Mouse (Mus musculus) embryonic facial prominence, embryonic 10.5 days (tissue): ENCODE results near the gene Rars2. TPM values are rescaled to one million over a fixed set of nuclear protein-coding genes. Genes with fewer than 3 reads are reported as not detected.

Experiments
- DNase-seq: peaks from one replicate; pipeline ENCODE4 v3.0.0-alpha.2; 2017; ENCODE audit warnings: low spot score
- H3K27ac ChIP-seq: fragments of 300-500 bp; sonication (generic); replicated peaks from 2 replicates; pipeline ENCODE4 v1.5.1; 2016; ENCODE audit warnings: mild to moderate bottlenecking
- H3K27me3 ChIP-seq: fragments of 300-500 bp; sonication (generic); replicated peaks from 2 replicates; pipeline ENCODE4 v1.6.1; 2016; ENCODE audit warnings: low read depth, mild to moderate bottlenecking; ENCODE audit not compliant: poor library complexity, severe bottlenecking
- H3K36me3 ChIP-seq: fragments of 300-500 bp; sonication (generic); replicated peaks from 2 replicates; pipeline ENCODE4 v1.6.1; 2016; ENCODE audit warnings: mild to moderate bottlenecking, moderate library complexity
- H3K4me1 ChIP-seq: fragments of 300-500 bp; sonication (generic); 2 replicates; pipeline ENCODE4 v1.6.1; 2016
- H3K4me3 ChIP-seq: fragments of 300-500 bp; sonication (generic); 2 replicates; pipeline ENCODE4 v1.5.1; 2016; ENCODE audit warnings: mild to moderate bottlenecking, moderate library complexity
- H3K9me3 ChIP-seq: fragments of 300-500 bp; sonication (generic); 2 replicates; pipeline ENCODE4 v1.6.1; 2016; ENCODE audit warnings: mild to moderate bottlenecking
- WGBS: fragments of 180-500 bp; shearing (Covaris S2); methylation state at CpG from one replicate; pipeline ENCODE4 v1.1.7; 2016; 5-methylcytosine and 5-hydroxymethylcytosine counted together
- polyA plus RNA-seq: library from polyadenylated mRNA; unstranded; fragments of >200 nt; fragmentation: Nextera tagmentation; extraction: Ambion mirVana; gene quantifications from 2 replicates; pipeline ENCODE4 v1.2.1, GENCODE M21; 2016

Gene Rars2
- polyA plus RNA-seq, 1 experiment from 2014 or later, result 78.1 TPM

DNA sequence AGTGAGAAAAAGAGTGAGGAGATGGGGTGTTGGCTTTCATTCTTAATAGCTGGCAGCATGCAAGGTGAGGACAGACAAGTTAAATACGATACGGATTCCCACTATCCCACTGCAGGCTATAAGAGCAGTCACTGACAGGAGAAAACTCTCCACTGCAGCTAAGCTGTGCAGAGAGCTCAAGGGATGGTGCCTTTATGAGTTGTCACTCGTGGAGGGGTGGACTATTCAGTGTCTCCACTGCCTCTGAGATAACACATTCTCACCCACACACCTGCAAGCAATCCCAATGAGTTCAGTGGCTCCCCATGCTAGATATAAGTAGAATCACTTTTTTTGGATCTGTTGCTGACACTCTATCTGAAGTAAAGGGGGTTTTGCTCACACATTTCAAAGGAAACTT lies 93.4 kb downstream of the Rars2 start:
- no peaks in the 10 kb centered on the region; the same call in 1 of the 2 replicates for H3K9me3 ChIP-seq
- H3K27ac ChIP-seq, result no peak overlapping the region
- 91% methylated on average over 3 of the region's 3 CpGs for WGBS
- H3K36me3 ChIP-seq, result no peaks in the 10 kb centered on the region
- no peak for DNase-seq
- H3K27me3 ChIP-seq, result no peaks in the 10 kb centered on the region
- H3K4me1 ChIP-seq, result no peaks in the 10 kb centered on the region
- no peak overlapping the region for H3K4me3 ChIP-seq

Other genes starting within 250 kb of the Rars2 start
- 64.8 and 66.8 TPM in 2 replicates for gene Akirin2, start 64.0 kb upstream of the Rars2 start, polyA plus RNA-seq
- 93.8 and 96.6 TPM in 2 replicates for gene Orc3, start within 50 bp of the Rars2 start, polyA plus RNA-seq
- 52.0 and 56.3 TPM in 2 replicates for gene Slc35a1, start 72.5 kb downstream of the Rars2 start, polyA plus RNA-seq
- 0.42 and 0.67 TPM in 2 replicates for gene Cfap206, start 115.2 kb downstream of the Rars2 start, polyA plus RNA-seq
- gene Gm136, start 141.3 kb downstream of the Rars2 start, polyA plus RNA-seq, result not detected in 2 replicates
- gene Smim8, start 163.5 kb downstream of the Rars2 start, polyA plus RNA-seq, result 34.8 and 34.9 TPM in 2 replicates